Mouse (Mus musculus) bone marrow macrophage, adult 2 months (primary cell): ENCODE results near the gene Gm21778. TPM values are rescaled to one million over a fixed set of nuclear protein-coding genes. Genes with fewer than 3 reads are reported as not detected.
"Not testable (repeated sequence)": the region's sequence is repeated elsewhere in the genome, so short reads cannot be mapped to it uniquely, and the experiment has no call there.

Experiments
- H3K27ac ChIP-seq: 2 replicates; pipeline ENCODE4 v1.5.1; 2012; ENCODE audit warnings: low read depth, low read length; ENCODE audit not compliant: insufficient read depth
- H3K4me1 ChIP-seq: 2 replicates; pipeline ENCODE4 v1.6.1; 2012; ENCODE audit warnings: low read length; ENCODE audit not compliant: control insufficient read depth, insufficient read depth
- H3K4me3 ChIP-seq: 2 replicates; pipeline ENCODE4 v1.5.1; 2012; ENCODE audit warnings: mild to moderate bottlenecking, low read length, moderate library complexity; ENCODE audit not compliant: insufficient read depth
- polyA plus RNA-seq: library from polyadenylated mRNA; stranded (reverse); fragments of >200 nt; gene quantifications from 2 replicates; pipeline ENCODE4 v1.2.4, GENCODE M21; 2012; ENCODE audit not compliant: missing spikeins, insufficient read depth, insufficient read length

Gm21778 gene
- not detected in 2 replicates for polyA plus RNA-seq

GRCm38 (mm10) chrY:5942160-5942559 lies at the start of gene Gm21778:
Gm21778 (plus strand) TSS chrY:5942460.
- not testable (repeated sequence) for H3K4me1 ChIP-seq, H3K27ac ChIP-seq, H3K4me3 ChIP-seq

Other genes with a start within 250 kb of the Gm21778 start
- gene Gm20914, start 216.5 kb upstream of the Gm21778 start, polyA plus RNA-seq = not detected in 2 replicates
- not detected in 2 replicates for gene Gm28171, start 149.1 kb upstream of the Gm21778 start, polyA plus RNA-seq